Mouse (Mus musculus) cerebellum, adult 9-11 months (tissue): ENCODE measurements around the gene Ear6.

Source experiments
- DNase-seq: peaks from one replicate; pipeline ENCODE4 v3.0.0; 2022

Ear6 gene

DNA sequence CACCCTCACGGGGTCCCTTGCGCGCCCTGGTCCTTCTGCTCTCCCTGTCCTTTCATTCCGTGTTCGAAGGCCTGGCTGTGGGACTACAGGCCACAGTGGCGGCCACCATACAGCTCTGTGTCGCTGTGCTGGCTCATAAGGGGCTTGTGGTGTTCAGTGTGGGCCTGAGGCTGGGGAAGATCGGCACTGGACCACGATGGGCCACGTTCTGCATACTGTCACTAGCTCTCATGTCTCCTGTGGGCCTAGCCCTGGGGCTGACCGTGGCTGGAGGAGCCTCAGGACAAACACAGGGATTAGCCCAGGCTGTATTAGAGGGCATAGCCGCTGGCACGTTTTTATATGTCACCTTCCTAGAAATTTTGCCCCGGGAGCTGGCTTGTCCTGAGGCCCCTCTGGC lies 41.6 kb downstream of the Ear6 start:
- DNase-seq: no peak

DNA sequence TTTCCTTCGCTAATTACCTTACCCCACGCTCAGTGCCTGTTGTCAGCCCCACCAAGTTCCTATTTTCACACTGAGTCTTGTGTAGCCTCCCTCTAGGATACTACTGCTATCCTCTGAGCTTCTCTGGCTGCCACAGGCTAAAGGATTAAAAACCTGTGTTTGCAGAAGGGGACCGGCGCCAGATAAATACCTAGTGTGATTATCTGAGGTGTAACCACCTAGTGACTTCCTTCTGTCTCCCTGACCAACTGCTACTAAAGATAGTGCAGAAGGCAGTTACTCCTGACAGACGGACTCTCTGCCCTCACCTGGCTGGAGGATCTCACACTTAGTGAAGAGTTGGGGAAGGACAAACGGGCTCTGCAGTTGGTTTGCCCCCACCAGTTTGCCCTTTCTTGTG lies 42.5 kb downstream of the Ear6 start:
- peak; percentile 47 for DNase-seq

DNA sequence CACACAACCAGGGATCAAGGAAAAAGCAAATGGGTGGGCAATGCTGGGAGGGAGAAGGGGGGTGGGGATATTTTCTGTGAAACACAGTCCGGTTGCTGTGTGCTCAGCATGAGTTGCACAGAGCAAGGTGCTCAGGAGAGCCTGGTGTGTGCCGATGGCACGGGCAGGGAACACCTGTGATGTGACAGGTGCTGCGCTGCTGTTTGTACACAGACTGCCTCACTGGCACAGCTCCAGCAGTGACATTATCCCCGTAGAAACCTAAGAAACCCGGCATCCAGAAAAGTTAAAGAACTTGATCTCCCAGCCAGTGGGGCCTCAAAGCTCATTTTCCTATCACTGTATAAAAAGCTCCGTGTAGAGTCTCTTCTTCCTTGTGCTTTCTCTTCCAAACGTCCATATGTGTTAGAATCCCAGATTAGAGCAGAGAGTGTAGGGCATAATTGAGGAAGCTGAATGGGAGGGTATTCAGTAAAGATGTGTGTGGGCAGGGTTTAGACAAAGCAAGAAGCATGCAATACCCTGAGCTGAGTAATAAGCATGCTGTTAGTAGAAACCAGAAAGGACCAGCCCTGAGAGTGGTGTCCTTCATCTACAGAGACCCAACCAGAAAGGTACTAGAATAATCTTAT lies 43.2 kb downstream of the Ear6 start:
- no peak for DNase-seq

DNA sequence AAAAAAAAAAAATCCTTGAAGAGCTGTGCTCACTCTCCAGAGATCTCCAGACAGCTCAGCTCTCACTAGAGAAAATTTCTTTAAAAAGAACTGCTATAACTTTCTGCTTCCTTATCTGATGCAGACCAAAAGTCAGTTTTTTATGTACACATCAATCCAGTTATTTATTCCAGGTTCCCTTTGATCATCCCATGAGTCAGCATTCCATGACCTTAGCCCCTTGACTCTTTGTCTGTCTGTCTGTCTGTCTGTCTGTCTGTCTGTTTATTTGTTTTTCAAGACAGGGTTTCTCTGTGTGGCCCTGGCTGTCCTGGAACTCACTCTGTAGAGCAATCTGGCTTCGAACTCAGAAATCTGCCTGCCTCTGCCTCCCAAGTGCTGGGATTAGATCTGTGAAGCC lies 45.9 kb downstream of the Ear6 start:
- no peak for DNase-seq

DNA sequence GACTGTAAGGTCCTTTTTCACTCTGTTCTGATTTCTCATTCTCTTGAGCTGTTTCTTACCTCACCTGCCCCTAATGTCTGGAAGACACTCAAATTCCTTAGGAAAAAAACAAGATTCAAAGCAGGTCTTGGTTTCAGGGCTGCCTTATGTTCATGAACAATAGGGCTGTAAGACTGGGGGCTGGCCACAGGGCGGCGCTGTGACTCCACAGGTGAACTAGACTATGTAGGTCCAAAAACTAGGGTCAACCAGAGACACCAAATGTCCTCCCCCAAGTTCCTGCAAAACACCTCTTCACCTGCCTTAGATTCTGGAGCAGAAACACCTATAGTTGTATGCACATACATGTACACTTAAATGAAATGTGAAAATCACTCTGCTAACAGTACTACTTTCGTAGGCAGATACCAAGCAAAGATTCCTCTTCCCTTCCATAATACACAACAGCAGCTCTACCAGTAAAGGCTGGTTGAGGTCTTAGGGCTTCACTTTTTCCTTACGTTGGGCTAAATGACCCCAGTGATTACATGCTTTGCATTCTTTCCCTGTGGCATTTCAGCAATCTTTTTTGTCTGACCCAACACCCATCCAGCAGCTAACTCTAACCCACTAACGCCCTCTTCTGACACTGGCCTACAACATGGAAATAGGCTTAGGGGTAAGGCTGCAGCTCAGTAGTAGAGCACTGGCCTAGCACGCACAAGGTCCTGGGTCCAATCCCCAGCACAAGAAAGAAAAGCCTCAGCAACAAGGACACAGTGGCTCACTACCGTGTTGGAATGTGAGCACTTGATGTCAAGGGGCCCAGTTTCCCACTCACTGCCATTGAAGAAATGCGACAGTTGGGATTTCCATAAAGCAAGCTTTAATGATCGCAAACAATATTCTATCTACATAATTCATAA lies 49.6 kb downstream of the Ear6 start:
- DNase-seq: peak; percentile 70

DNA sequence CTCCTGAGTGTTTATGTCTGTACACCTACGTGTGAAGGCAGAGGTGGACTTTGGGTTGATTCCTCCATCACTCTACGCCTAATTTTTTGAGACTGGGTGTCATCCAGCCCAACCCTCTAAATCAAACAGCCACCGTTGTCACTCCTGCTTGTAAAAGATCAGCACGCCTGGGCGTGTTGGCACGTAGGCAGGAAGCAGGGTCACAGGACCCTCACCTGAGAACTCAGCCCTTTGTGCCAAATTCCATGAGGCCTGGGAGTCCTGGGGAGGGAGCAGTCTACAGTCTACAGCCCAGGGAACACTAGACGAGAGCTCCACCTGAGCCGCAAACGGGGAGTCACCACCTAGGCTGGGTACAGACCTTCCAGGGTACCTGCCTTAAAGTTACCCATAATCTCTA lies 50.3 kb downstream of the Ear6 start:
- DNase-seq: no peak
